Mouse (Mus musculus) heart, postnatal 0 days (tissue): ENCODE data around the gene Tsga10ip.

ENCODE experiments used
- CTCF ChIP-seq: IDR thresholded peaks from 2 replicates; pipeline ENCODE4 v1.5.1; 2016; ENCODE audit warnings: antibody characterized with exemption, control low read depth, low read depth
- EP300 ChIP-seq: IDR thresholded peaks from 2 replicates; pipeline ENCODE4 v1.6.1; 2016; ENCODE audit warnings: antibody characterized with exemption, low read depth

DNA sequence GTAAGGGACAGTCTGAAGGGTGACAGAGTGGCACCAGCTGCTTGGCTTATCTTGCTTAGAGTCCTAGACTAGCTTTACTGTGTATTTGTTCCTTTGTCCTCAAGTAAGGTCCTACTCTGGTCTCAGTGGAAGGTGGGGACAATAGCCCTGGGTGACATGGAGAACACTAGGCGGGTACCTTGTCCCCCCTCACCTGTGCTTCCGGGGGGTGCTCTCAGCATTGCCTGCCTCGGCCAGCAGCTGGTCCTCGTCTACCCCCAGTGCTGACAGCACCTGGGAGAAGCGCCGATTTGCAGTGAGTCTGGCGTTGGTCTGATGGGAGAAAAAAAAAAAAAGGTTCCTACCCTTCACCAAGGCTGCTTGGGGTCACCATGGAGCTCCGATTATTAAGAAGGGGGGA is 11.9 kb downstream of the Tsga10ip start:
- TF ChIP-seq EP300 (no peak), CTCF (no peak)
